Mouse (Mus musculus) MEL (cell line): Measurements from ENCODE around the gene Acaa1b. TPM values are rescaled to one million over a fixed set of nuclear protein-coding genes. Genes with fewer than 3 reads are reported as not detected.

Experiments
- DNase-seq: peaks from one replicate; pipeline ENCODE4 v3.0.0; 2011; ENCODE audit warnings: low read depth, low spot score
- H3K27ac ChIP-seq: 2 replicates; pipeline ENCODE4 v1.5.1; 2012; ENCODE audit warnings: low read depth, mild to moderate bottlenecking, control low read depth, low read length, moderate library complexity; ENCODE audit not compliant: control insufficient read depth
- H3K27me3 ChIP-seq, 2 experiments: fragments of 150-350 bp in 1 of 2; sonication (generic) in 1 of 2; 2 replicates each; pipeline ENCODE4 v1.6.1; 2012; ENCODE audit warnings: low read length in 2 of 2, mild to moderate bottlenecking in 2 of 2, improper control_type of control experiment in 1 of 2, moderate library complexity in 1 of 2; ENCODE audit not compliant: insufficient read depth in 2 of 2, control insufficient read depth in 1 of 2
- H3K36me3 ChIP-seq, 2 experiments: 2 replicates each; pipeline ENCODE4 v1.6.1; 2012 to 2014; ENCODE audit warnings: low read length in 2 of 2, improper control_type of control experiment in 1 of 2, inconsistent platforms in 1 of 2, mild to moderate bottlenecking in 1 of 2; ENCODE audit not compliant: insufficient read depth in 2 of 2, control insufficient read depth in 1 of 2
- H3K4me1 ChIP-seq, 2 experiments: fragments of 150-350 bp in 1 of 2; sonication (generic) in 1 of 2; 2 replicates each; pipeline ENCODE4 v1.6.1; 2012; ENCODE audit warnings: low read length in 2 of 2, improper control_type of control experiment in 1 of 2, mild to moderate bottlenecking in 1 of 2; ENCODE audit not compliant: insufficient read depth in 2 of 2, control insufficient read depth in 1 of 2
- H3K4me3 ChIP-seq, 2 experiments: fragments of 150-350 bp in 1 of 2; sonication (generic) in 1 of 2; 2 replicates each; pipeline ENCODE4 v1.5.1; 2012; ENCODE audit warnings: low read depth in 2 of 2, low read length in 2 of 2, mild to moderate bottlenecking in 2 of 2, moderate library complexity in 2 of 2, control low read depth in 1 of 2, improper control_type of control experiment in 1 of 2; ENCODE audit not compliant: control insufficient read depth in 1 of 2, insufficient read depth in 1 of 2
- H3K79me2 ChIP-seq: 2 replicates; pipeline ENCODE4 v1.6.1; 2012; ENCODE audit warnings: mild to moderate bottlenecking, low read length, moderate library complexity; ENCODE audit not compliant: control insufficient read depth, poor library complexity, insufficient read depth
- H3K9ac ChIP-seq: 2 replicates; pipeline ENCODE4 v1.6.1; 2012; ENCODE audit warnings: low read depth, mild to moderate bottlenecking, control low read depth, low read length, moderate library complexity; ENCODE audit not compliant: control insufficient read depth, poor library complexity, severe bottlenecking
- H3K9me3 ChIP-seq: fragments of 150-350 bp; sonication (generic); replicated peaks from 2 replicates; pipeline ENCODE4 v1.6.1; 2012; ENCODE audit warnings: mild to moderate bottlenecking, low read length, improper control_type of control experiment, moderate library complexity; ENCODE audit not compliant: insufficient read depth
- BHLHE40 ChIP-seq: IDR thresholded peaks from 2 replicates; pipeline ENCODE4 v1.6.1; 2012; ENCODE audit warnings: low read depth, mild to moderate bottlenecking, inconsistent platforms, low read length, improper control_type of control experiment, borderline replicate concordance
- CHD1 ChIP-seq: IDR thresholded peaks from 2 replicates; pipeline ENCODE4 v1.6.1; 2012; ENCODE audit warnings: low read depth, mild to moderate bottlenecking, inconsistent platforms, low read length, improper control_type of control experiment
- CHD2 ChIP-seq: IDR thresholded peaks from 2 replicates; pipeline ENCODE4 v1.6.1; 2011; ENCODE audit warnings: low read length, improper control_type of control experiment
- E2F4 ChIP-seq: IDR thresholded peaks from 2 replicates; pipeline ENCODE4 v1.6.1; 2011; ENCODE audit warnings: low read depth, low read length, improper control_type of control experiment, borderline replicate concordance
- ELF1 ChIP-seq: IDR thresholded peaks from 2 replicates; pipeline ENCODE4 v1.6.1; 2014; ENCODE audit warnings: low read depth, mild to moderate bottlenecking, inconsistent platforms, low read length, improper control_type of control experiment, moderate library complexity
- EP300 ChIP-seq, 2 experiments: IDR thresholded peaks; 2 replicates each; pipeline ENCODE4 v1.6.1; 2011; ENCODE audit warnings: improper control_type of control experiment in 2 of 2, low read length in 2 of 2, low read depth in 1 of 2, mild to moderate bottlenecking in 1 of 2
- ETS1 ChIP-seq: IDR thresholded peaks from 2 replicates; pipeline ENCODE4 v1.6.1; 2012; ENCODE audit warnings: low read depth, mild to moderate bottlenecking, inconsistent platforms, low read length, improper control_type of control experiment, moderate library complexity
- GABPA ChIP-seq: IDR thresholded peaks from 2 replicates; pipeline ENCODE4 v1.6.1; 2012; ENCODE audit warnings: low read depth, mild to moderate bottlenecking, inconsistent platforms, low read length, improper control_type of control experiment, moderate library complexity
- GATA1 ChIP-seq: IDR thresholded peaks from 2 replicates; pipeline ENCODE4 v1.6.1; 2011; ENCODE audit warnings: low read depth, low read length, improper control_type of control experiment
- JUND ChIP-seq: IDR thresholded peaks from 2 replicates; pipeline ENCODE4 v1.6.1; 2011; ENCODE audit warnings: low read depth, mild to moderate bottlenecking, improper control_type of control experiment, low read length
- KAT2A ChIP-seq: conservative IDR thresholded peaks from 2 replicates; pipeline ENCODE4 v1.6.1; 2012; ENCODE audit warnings: low read depth, low read length, improper control_type of control experiment, inconsistent platforms
- MAX ChIP-seq: IDR thresholded peaks from 2 replicates; pipeline ENCODE4 v1.6.1; 2011; ENCODE audit warnings: low read length, improper control_type of control experiment
- MAZ ChIP-seq: IDR thresholded peaks from 2 replicates; pipeline ENCODE4 v1.6.1; 2012; ENCODE audit warnings: low read depth, mild to moderate bottlenecking, inconsistent platforms, low read length, improper control_type of control experiment
- MEF2A ChIP-seq: IDR thresholded peaks from 2 replicates; pipeline ENCODE4 v1.6.1; 2014; ENCODE audit warnings: low read depth, mild to moderate bottlenecking, inconsistent platforms, low read length, improper control_type of control experiment; ENCODE audit not compliant: poor library complexity, insufficient replicate concordance, severe bottlenecking; ENCODE audit errors: extremely low read depth
- MXI1 ChIP-seq: IDR thresholded peaks from 2 replicates; pipeline ENCODE4 v1.6.1; 2011; ENCODE audit warnings: mild to moderate bottlenecking, low read depth, low read length, improper control_type of control experiment
- MYB ChIP-seq: IDR thresholded peaks from 2 replicates; pipeline ENCODE4 v1.6.1; 2011; ENCODE audit warnings: mild to moderate bottlenecking, low read depth, low read length, improper control_type of control experiment
- MYC ChIP-seq: IDR thresholded peaks from 2 replicates; pipeline ENCODE4 v1.6.1; 2011; ENCODE audit warnings: low read depth, mild to moderate bottlenecking, low read length, improper control_type of control experiment, moderate library complexity
- NELFE ChIP-seq: IDR thresholded peaks from 2 replicates; pipeline ENCODE4 v1.6.1; 2011; ENCODE audit warnings: low read depth, low read length, improper control_type of control experiment
- POLR2A ChIP-seq, 2 experiments: IDR thresholded peaks; 2 replicates each; pipeline ENCODE4 v1.6.1; 2011 to 2012; ENCODE audit warnings: low read length in 2 of 2, mild to moderate bottlenecking in 2 of 2, control low read depth in 1 of 2, improper control_type of control experiment in 1 of 2, low read depth in 1 of 2, moderate library complexity in 1 of 2; ENCODE audit not compliant: control insufficient read depth in 1 of 2, insufficient read depth in 1 of 2, poor library complexity in 1 of 2
- POLR2AphosphoS2 ChIP-seq: IDR thresholded peaks from 2 replicates; pipeline ENCODE4 v1.6.1; 2011; ENCODE audit warnings: low read length, improper control_type of control experiment
- POLR2AphosphoS5 ChIP-seq: IDR thresholded peaks from 2 replicates; pipeline ENCODE4 v1.6.1; 2012; ENCODE audit warnings: low read depth, borderline replicate concordance, mild to moderate bottlenecking, inconsistent platforms, low read length, moderate library complexity, mixed read lengths
- TAL1 ChIP-seq: IDR thresholded peaks from 2 replicates; pipeline ENCODE4 v1.6.1; 2012; ENCODE audit warnings: mild to moderate bottlenecking, inconsistent platforms, low read length, moderate library complexity, mixed read lengths
- TCF12 ChIP-seq: IDR thresholded peaks from 2 replicates; pipeline ENCODE4 v1.6.1; 2014; ENCODE audit warnings: low read depth, mild to moderate bottlenecking, inconsistent platforms, low read length, improper control_type of control experiment, moderate library complexity
- UBTF ChIP-seq: IDR thresholded peaks from 2 replicates; pipeline ENCODE4 v1.6.1; 2012; ENCODE audit warnings: low read depth, mild to moderate bottlenecking, inconsistent platforms, low read length, improper control_type of control experiment, moderate library complexity, borderline replicate concordance; ENCODE audit not compliant: insufficient read depth
- ZNF384 ChIP-seq: IDR thresholded peaks from 2 replicates; pipeline ENCODE4 v1.6.1; 2012; ENCODE audit warnings: low read depth, mild to moderate bottlenecking, inconsistent platforms, low read length, improper control_type of control experiment
- polyA plus RNA-seq, 2 experiments: library from polyadenylated mRNA; stranded (reverse) in 1 of 2; unstranded in 1 of 2; fragments of >175 nt in 1 of 2; fragments of >200 nt in 1 of 2; gene quantifications; 2 replicates each; pipeline versions ENCODE4 v1.2.1 to v1.2.4; 2012; ENCODE audit warnings: low replicate concordance in 2 of 2, low read depth in 1 of 2; ENCODE audit not compliant: insufficient read length in 2 of 2, insufficient read depth in 1 of 2, missing spikeins in 1 of 2
- total RNA-seq: library from RNA; depleted of rRNA; stranded (reverse); fragments of 300-350 nt; gene quantifications from 2 replicates; pipeline ENCODE4 v1.2.3, GENCODE M21; 2012

Gene Acaa1b
- total and polyA plus RNA-seq, 3 experiments, result 1.3 to 1.9 TPM; not detected in 1

DNA sequence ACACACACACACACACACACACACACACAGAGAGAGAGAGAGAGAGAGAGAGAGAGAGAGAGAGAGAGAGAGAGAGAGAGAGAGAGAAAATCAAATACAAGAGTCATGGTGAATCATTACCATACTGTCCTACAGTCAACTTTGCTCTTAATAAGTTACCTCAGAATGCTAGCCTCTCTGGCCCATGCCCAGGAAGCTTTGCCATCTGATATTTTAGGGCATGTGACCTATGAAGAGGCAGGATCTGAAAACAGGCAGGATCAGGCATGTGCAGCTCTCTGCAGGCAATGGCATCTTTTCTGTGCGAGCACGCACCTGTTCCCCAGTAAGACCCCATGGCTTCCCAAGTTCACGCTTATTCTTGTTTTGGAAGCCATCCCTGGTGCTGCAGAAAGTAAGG, 3.8 kb upstream of the Acaa1b start:
- no peaks in the 10 kb centered on the region for H3K79me2 ChIP-seq
- H3K36me3 ChIP-seq, result no peaks in the 10 kb centered on the region
- H3K27ac ChIP-seq, result no peak overlapping the region
- no peaks in the 10 kb centered on the region for H3K9me3 ChIP-seq
- H3K4me1 ChIP-seq, result no peaks in the 10 kb centered on the region
- TF ChIP-seq GABPA, result no peak
- TF ChIP-seq GATA1, result no peak
- TF ChIP-seq CHD1, result no peak
- no peak for TF ChIP-seq POLR2AphosphoS2
- no peak for TF ChIP-seq JUND
- no peak for TF ChIP-seq MAX
- TF ChIP-seq ZNF384, result no peak
- no peak for TF ChIP-seq ELF1
- no peak for TF ChIP-seq POLR2AphosphoS5
- TF ChIP-seq TCF12, result no peak
- no peak for TF ChIP-seq UBTF
- TF ChIP-seq, all 39 proteins: peak for 0
- no peak overlapping the region for H3K9ac ChIP-seq
- DNase-seq, result no peak
- peaks cover 0 to 3% of the 10 kb centered on the region in 2 experiments; a peak in 2 of 4 replicates for H3K27me3 ChIP-seq
- H3K4me3 ChIP-seq, result no peak overlapping the region

DNA sequence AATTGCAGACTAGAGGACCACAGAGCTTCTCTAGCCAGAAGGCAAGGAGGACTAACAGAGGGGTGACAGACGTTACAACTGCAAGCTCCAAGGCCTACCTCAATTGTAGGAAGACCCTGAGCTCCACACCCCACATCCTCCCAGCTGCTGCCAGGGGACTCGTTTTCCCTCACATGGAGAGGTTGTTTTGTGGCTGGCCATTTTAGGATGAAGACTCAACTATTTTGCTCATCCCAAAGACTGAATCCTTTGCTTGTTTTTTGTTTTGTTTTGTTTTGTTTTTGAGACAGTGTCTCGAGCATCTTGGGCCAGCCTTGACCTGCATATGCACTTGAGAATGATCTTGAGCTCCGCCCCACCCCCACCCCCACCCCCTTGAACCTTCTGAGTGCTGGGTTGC, 2.0 kb upstream of the Acaa1b start, which contains the start of gene Gm47289:
Gene Gm47289 (plus strand): TSS at position 301 of the 400 bp plus-strand sequence.
- H3K27ac ChIP-seq, result no peak within 1 kb of the TSS
- H3K27me3 ChIP-seq, result peaks cover 0 to 4% of the 10 kb centered on the region in 2 experiments; a peak in 2 of 4 replicates
- H3K36me3 ChIP-seq, result no peaks in the 10 kb centered on the region
- TF ChIP-seq MYC, result no peak
- no peak for DNase-seq
- no peak within 1 kb of the TSS for H3K4me3 ChIP-seq
- H3K79me2 ChIP-seq, result no peaks in the 10 kb centered on the region
- H3K9me3 ChIP-seq, result no peaks in the 10 kb centered on the region
- no peaks in the 10 kb centered on the region for H3K4me1 ChIP-seq
- H3K9ac ChIP-seq, result no peak within 1 kb of the TSS

- H3K9me3 ChIP-seq, result no peaks in the 10 kb centered on the region
- no peaks in the 10 kb centered on the region for H3K79me2 ChIP-seq
- no peak for DNase-seq
- no peaks in the 10 kb centered on the region for H3K4me1 ChIP-seq
- H3K27me3 ChIP-seq, result peaks cover 0 to 1% of the 10 kb centered on the region in 2 experiments; a peak in 1 of 4 replicates
- H3K9ac ChIP-seq, result no peak overlapping the region
- no peak for TF ChIP-seq E2F4
- no peak for TF ChIP-seq MAX
- no peak for TF ChIP-seq MXI1
- no peak for TF ChIP-seq BHLHE40
- no peak for TF ChIP-seq NELFE
- TF ChIP-seq EP300 (IDR thresholded peaks at IDR 0.05; ENCODE audit: low read depth in 1 of 2, low read length in 2 of 2), result no peak
- TF ChIP-seq GABPA, result no peak
- TF ChIP-seq TAL1, result no peak
- TF ChIP-seq ETS1, result no peak
- no peak for TF ChIP-seq ELF1
- no peak for TF ChIP-seq KAT2A
- TF ChIP-seq POLR2A (IDR thresholded peaks at IDR 0.05; ENCODE audit: control insufficient read depth in 1 of 2, insufficient read depth in 1 of 2, low read depth in 1 of 2, low read length in 2 of 2, poor library complexity in 1 of 2), result no peak
- no peak for TF ChIP-seq CHD2
- TF ChIP-seq MEF2A, result no peak
- TF ChIP-seq MAZ, result no peak
- TF ChIP-seq MYB, result no peak
- no peak overlapping the region for H3K27ac ChIP-seq
- H3K4me3 ChIP-seq, result no peak overlapping the region
- no peaks in the 10 kb centered on the region for H3K36me3 ChIP-seq
These were observed 1.1 kb downstream of the Acaa1b start for GRCm38 (mm10) chr9:119155826-119156225.
